Mouse (Mus musculus) left cerebral cortex, postnatal 10 days (tissue): Measurements from ENCODE around the gene Rab3b. TPM values are rescaled to one million over a fixed set of nuclear protein-coding genes. Genes with fewer than 3 reads are reported as not detected.

Experiments
- DNase-seq, 2 experiments: peaks; one replicate each; pipeline ENCODE4 v3.0.0; 2021 to 2022; ENCODE audit warnings: low spot score in 2 of 2, mixed read lengths in 1 of 2; ENCODE audit errors: extremely low spot score in 1 of 2
- intact Hi-C: fragments of 180-260 bp; cut with DNase I; formaldehyde crosslinking; loops from one replicate; pipeline ENCODE4 v1.15.1; 2025
- total RNA-seq, 2 experiments: library from RNA; stranded (reverse); gene quantifications; 2 replicates each; pipeline ENCODE4 v1.2.3; 2021

Rab3b gene
- total RNA-seq, result 100 to 1,000 TPM; 152 to 156 TPM

- intact Hi-C loops, result loop anchor here (10.0 kb wide), 1 partner anchor 286 kb away; no protein-coding TSS in a partner anchor
- peak; percentile 29 to 76 for DNase-seq
These were observed at the start of gene Rab3b for GRCm38 (mm10) chr4:108878963-108879822. Rab3b (plus strand) TSS chr4:108879063.

GRCm38 (mm10) chr4:108830698-108831097 lies 48.2 kb upstream of the Rab3b start:
- intact Hi-C loops, result no loop called here
- DNase-seq, result no peak

GRCm38 (mm10) chr4:108832916-108833827 lies 45.7 kb upstream of the Rab3b start, which contains the start of gene Btf3l4:
Btf3l4 (minus strand) TSS chr4:108833614.
- intact Hi-C loops, result no loop called here
- peak; percentile 89 to 95 for DNase-seq

- DNase-seq, result no peak
- intact Hi-C loops, result no loop called here
These were observed 45.1 kb upstream of the Rab3b start for GRCm38 (mm10) chr4:108833828-108834114.

- peak; percentile 84 to 92 for DNase-seq
- intact Hi-C loops, result no loop called here
These were observed 44.5 kb upstream of the Rab3b start, which contains the start of gene Txndc12 for GRCm38 (mm10) chr4:108834115-108834970. Txndc12 (plus strand) TSS chr4:108834601.

- DNase-seq, result peak in 1 of 2 experiments; percentile 34
- intact Hi-C loops, result no loop called here
These were observed 43.9 kb upstream of the Rab3b start for GRCm38 (mm10) chr4:108834971-108835311.

GRCm38 (mm10) chr4:108835496-108835895 lies 43.4 kb upstream of the Rab3b start:
- DNase-seq, result no peak
- intact Hi-C loops, result no loop called here

- intact Hi-C loops, result no loop called here
- no peak for DNase-seq
These were observed 40.8 kb upstream of the Rab3b start for GRCm38 (mm10) chr4:108838031-108838430.

GRCm38 (mm10) chr4:108841920-108842578 lies 36.8 kb upstream of the Rab3b start:
- intact Hi-C loops, result no loop called here

GRCm38 (mm10) chr4:108843336-108843735 lies 35.5 kb upstream of the Rab3b start:
- intact Hi-C loops, result no loop called here
- no peak for DNase-seq

More at GRCm38 (mm10) chr4:108841920-108842578, 36.8 kb upstream of the Rab3b start:
- DNase-seq, result no peak

- intact Hi-C loops, result no loop called here
These were observed 32.9 kb upstream of the Rab3b start for GRCm38 (mm10) chr4:108845824-108846569.

GRCm38 (mm10) chr4:108847715-108848504 lies 31.0 kb upstream of the Rab3b start, which contains the start of gene Kti12:
Kti12 (plus strand) TSS chr4:108847785.
- intact Hi-C loops, result no loop called here

More at GRCm38 (mm10) chr4:108845824-108846569, 32.9 kb upstream of the Rab3b start:
- DNase-seq, result no peak

GRCm38 (mm10) chr4:108848505-108848848 lies 30.4 kb upstream of the Rab3b start, which contains the start of gene A730015C16Rik:
A730015C16Rik (minus strand) TSS chr4:108848619.
- DNase-seq, result no peak
- intact Hi-C loops, result no loop called here

More at GRCm38 (mm10) chr4:108847715-108848504, 31.0 kb upstream of the Rab3b start, which contains the start of gene Kti12:
- DNase-seq, result peak; percentile 82 to 86

- intact Hi-C loops, result loop anchor here (5.0 kb wide), 1 partner anchor 180 kb away; no protein-coding TSS in a partner anchor
- DNase-seq, result no peak
These were observed 12.1 kb upstream of the Rab3b start for GRCm38 (mm10) chr4:108866806-108867205.

- intact Hi-C loops, result loop anchor here (1.0 to 10.0 kb wide), 3 partner anchors 106 to 295 kb away; no protein-coding TSS in a partner anchor
These were observed 9.0 kb upstream of the Rab3b start for GRCm38 (mm10) chr4:108869730-108870374.

GRCm38 (mm10) chr4:108873746-108874145 lies 5.1 kb upstream of the Rab3b start:
- intact Hi-C loops, result loop anchor here (10.0 kb wide), 1 partner anchor 291 kb away; no protein-coding TSS in a partner anchor
- no peak for DNase-seq

More at GRCm38 (mm10) chr4:108869730-108870374, 9.0 kb upstream of the Rab3b start:
- peak; percentile 81 to 91 for DNase-seq
